Mouse (Mus musculus): ENCODE results near the gene Zfp120. TPM values are rescaled to one million over a fixed set of nuclear protein-coding genes. Genes with fewer than 3 reads are reported as not detected.
A peak's percentile ranks its signal among the peaks of the same experiment; 100 is the strongest.
"Not testable (repeated sequence)": the region's sequence is repeated elsewhere in the genome, so short reads cannot be mapped to it uniquely, and the experiment has no call there.

The Zfp120 gene
- 6.5 and 7.1 TPM in 2 replicates for polyA plus RNA-seq (2015; fragmentation: Nextera tagmentation; extraction: Ambion mirVana)

DNA sequence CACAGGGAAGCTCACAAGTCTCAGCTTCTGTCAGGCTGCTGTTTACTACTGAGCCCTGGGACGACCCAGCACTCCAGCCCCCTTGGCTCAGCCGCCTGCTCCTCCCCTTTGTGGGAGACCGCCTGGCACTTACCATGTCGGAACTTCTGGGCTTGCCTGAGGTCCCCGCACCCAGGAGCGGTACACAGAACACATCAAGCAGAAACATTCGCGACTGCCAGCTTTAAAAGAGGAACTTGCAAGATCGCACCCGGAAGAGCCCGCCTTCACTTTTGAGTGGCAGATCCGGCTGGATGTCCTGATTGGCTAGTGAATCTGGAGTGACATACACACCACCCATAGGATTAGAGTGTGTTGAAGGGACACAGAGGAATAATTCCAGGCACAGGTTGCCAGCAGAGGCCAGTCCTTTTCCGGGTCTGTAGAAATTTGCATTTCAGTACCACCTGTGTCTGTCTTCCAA lies at the start of gene Zfp120:
Gene Zfp120 (minus strand): TSS at position 274 of the 463 bp plus-strand sequence.
- Histone ChIP-seq H3K27ac (peak within 1 kb of the TSS; percentile 79), H3K4me1 (peaks cover 9% of the 10 kb centered on the region), H3K4me2 (peak within 1 kb of the TSS; percentile 64), H3K4me3 (peak within 1 kb of the TSS; percentile 76), H3K9ac (peak within 1 kb of the TSS; percentile 84), H3K36me3 (peaks cover 18% of the 10 kb centered on the region), H3K27me3 (no peaks in the 10 kb centered on the region), H3K9me3 (no peaks in the 10 kb centered on the region)
- peak; percentile 96 for ATAC-seq (ENCODE audit: insufficient number of reproducible peaks, insufficient read depth, low FRiP score, low TSS enrichment, low read depth)
- 1% methylated on average over 13 of the region's 13 CpGs for WGBS

DNA sequence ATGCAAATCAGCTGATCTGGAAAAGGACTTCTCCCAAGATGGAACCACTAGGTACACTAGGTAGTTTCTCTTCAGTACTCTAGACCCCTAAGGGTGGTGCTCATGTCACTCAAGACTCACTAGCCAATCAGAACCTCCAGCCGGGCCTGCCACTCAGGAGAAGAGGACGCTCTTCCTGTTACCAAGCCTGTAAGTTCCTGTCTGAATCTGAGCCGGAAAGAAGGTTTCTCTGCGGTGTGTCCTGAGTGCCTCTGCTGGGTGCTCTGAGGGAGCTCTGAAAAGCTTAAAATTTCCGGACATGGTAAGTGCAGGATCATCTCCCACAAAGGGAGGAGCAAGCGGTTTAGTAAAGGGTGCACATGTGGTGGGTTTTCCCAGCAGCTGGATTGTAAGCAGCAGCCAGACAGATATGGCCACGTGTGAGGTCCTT lies 45.1 kb upstream of the Zfp120 start, which contains the start of gene Gm14139:
Gene Gm14139 (plus strand): TSS at position 186 of the 430 bp plus-strand sequence.
- not testable (repeated sequence) for H3K27ac ChIP-seq; H3K9ac ChIP-seq; H3K4me3 ChIP-seq; H3K27me3 ChIP-seq; H3K4me1 ChIP-seq; H3K4me2 ChIP-seq; H3K36me3 ChIP-seq; H3K9me3 ChIP-seq; ATAC-seq (ENCODE audit: insufficient number of reproducible peaks, insufficient read depth, low FRiP score, low TSS enrichment, low read depth)
- 74% methylated on average over 7 of the region's 7 CpGs for WGBS

DNA sequence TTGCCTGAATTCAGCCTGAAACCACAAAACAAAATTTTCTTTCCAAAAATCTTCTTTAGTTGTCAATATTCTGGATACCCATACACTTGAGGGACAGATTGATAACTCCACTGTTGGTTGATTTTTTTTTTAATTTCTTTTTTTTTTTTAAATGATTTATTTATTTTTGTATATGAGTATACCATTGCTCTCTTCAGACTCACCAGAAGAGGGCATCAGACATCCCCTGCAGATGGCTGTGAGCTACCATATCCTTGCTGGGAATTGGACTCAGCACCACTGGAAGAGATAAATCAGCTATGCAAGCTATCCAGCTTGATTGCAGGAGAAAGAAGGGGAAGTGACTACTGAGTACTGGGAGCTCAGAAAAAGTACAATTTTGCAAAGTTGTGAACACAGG lies 44.5 kb upstream of the Zfp120 start:
- H3K9ac ChIP-seq; H3K9me3 ChIP-seq; H3K27ac ChIP-seq; H3K36me3 ChIP-seq; H3K4me2 ChIP-seq; ATAC-seq (ENCODE audit: insufficient number of reproducible peaks, insufficient read depth, low FRiP score, low TSS enrichment, low read depth); H3K4me1 ChIP-seq; H3K4me3 ChIP-seq; H3K27me3 ChIP-seq: not testable (repeated sequence)

DNA sequence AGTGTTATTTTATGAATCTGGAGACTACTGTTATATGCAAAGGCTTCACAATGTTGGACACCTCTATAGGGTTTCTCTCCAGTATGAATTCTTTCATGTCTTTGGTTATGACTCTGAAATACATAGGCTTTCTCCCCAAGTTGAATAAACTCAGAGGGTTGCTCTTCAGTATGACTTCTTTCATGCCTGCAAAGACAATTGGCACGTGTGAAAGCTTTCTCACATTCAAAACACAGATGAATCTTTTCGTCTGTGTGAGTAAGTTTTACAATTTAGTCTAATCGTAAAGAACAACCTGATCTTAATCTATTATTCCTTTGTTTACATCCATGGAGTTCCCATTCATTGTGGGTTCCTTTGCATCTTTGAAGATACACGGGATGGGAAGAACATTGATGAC lies 43.1 kb upstream of the Zfp120 start, which contains the start of gene Gm10770:
Gene Gm10770 (minus strand): TSS at position 101 of the 400 bp plus-strand sequence.
- H3K9ac ChIP-seq; H3K27me3 ChIP-seq; ATAC-seq (ENCODE audit: insufficient number of reproducible peaks, insufficient read depth, low FRiP score, low TSS enrichment, low read depth); H3K4me2 ChIP-seq; H3K36me3 ChIP-seq; H3K9me3 ChIP-seq; H3K4me3 ChIP-seq; H3K4me1 ChIP-seq; H3K27ac ChIP-seq: not testable (repeated sequence)
- WGBS: 79% methylated on average over 4 of the region's 4 CpGs

DNA sequence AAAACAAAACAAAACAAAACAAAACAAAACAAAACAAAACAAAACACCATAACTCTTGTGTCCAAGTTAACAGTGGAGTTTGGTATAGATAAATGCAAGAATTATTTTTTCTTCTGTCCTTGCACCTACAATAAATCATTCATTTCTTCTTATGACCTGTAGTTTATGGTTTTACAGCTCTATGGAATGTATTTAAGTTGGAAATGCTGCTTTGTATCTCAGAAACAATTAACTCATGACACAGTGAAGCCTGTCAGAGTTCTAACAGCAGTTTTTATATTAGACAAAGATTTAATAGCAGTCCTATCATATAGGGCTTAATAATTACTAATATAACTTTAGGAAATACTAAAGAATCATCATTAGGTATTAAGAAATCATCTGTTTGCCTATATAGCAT lies 37.3 kb upstream of the Zfp120 start:
- Histone ChIP-seq H3K4me3 (no peak overlapping the region), H3K9me3 (0 out of 2 replicates have a peak, but pooled peaks cover 5% of the 10 kb centered on the region), H3K27me3 (no peaks in the 10 kb centered on the region), H3K27ac (no peak overlapping the region), H3K36me3 (no peaks in the 10 kb centered on the region), H3K4me2 (no peak overlapping the region), H3K9ac (no peak overlapping the region), H3K4me1 (no peaks in the 10 kb centered on the region)
- ATAC-seq (ENCODE audit: insufficient number of reproducible peaks, insufficient read depth, low FRiP score, low TSS enrichment, low read depth): no peak

DNA sequence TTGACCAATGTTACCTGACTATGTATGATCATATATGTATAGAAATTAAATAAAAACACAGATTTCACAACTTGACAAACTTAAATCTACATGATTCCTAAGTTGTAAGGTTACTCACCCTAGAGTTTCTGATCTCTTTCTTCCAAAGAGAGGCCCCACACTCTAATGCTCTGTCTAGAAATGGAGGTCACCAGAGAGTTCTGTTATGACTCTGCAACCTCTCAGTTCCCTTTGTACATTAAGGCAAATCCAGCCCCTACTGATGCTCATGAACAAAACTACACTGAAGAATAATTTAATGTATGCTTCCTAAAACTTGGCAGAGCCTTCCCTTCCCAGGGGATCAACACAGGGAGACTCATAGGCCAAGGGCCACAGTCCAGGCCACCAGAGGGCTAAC lies 30.2 kb upstream of the Zfp120 start:
- H3K27me3 ChIP-seq: no peaks in the 10 kb centered on the region
- H3K4me1 ChIP-seq: no peaks in the 10 kb centered on the region
- H3K4me3 ChIP-seq: no peak overlapping the region
- no peaks in the 10 kb centered on the region; the same call in 1 of the 2 replicates for H3K9me3 ChIP-seq
- no peaks in the 10 kb centered on the region for H3K36me3 ChIP-seq
- H3K9ac ChIP-seq: no peak overlapping the region
- H3K4me2 ChIP-seq: no peak overlapping the region
- ATAC-seq (ENCODE audit: insufficient number of reproducible peaks, insufficient read depth, low FRiP score, low TSS enrichment, low read depth): no peak
- H3K27ac ChIP-seq: no peak overlapping the region

DNA sequence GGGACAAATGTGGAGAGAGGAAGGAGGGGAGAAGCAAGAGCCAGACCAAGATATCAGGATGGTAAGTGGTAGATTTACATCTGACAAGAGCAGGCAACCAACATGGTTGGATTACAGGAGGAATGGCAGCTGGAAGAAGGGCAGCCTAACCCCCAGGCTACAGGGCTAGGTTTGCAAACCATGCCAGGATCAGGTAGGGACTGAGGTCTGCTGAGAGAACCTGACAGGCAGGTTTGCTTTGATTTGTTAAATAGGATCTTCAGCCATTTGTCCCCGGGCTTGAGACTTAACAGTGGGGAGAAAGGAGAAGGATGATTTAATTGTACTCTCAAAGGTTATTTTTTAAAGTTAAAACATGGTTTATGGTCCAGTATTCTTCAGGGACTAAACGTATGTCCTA lies 3.7 kb downstream of the Zfp120 start:
- H3K27ac ChIP-seq: no peak overlapping the region
- H3K4me1 ChIP-seq: peaks cover 9% of the 10 kb centered on the region
- no peaks in the 10 kb centered on the region for H3K27me3 ChIP-seq
- no peak overlapping the region for H3K9ac ChIP-seq
- no peak overlapping the region for H3K4me3 ChIP-seq
- ATAC-seq (ENCODE audit: insufficient number of reproducible peaks, insufficient read depth, low FRiP score, low TSS enrichment, low read depth): no peak
- WGBS: 79% methylated on average over 2 of the region's 2 CpGs
- H3K9me3 ChIP-seq: peaks cover 23% of the 10 kb centered on the region
- H3K4me2 ChIP-seq: no peak overlapping the region
- H3K36me3 ChIP-seq: peaks cover 43% of the 10 kb centered on the region

DNA sequence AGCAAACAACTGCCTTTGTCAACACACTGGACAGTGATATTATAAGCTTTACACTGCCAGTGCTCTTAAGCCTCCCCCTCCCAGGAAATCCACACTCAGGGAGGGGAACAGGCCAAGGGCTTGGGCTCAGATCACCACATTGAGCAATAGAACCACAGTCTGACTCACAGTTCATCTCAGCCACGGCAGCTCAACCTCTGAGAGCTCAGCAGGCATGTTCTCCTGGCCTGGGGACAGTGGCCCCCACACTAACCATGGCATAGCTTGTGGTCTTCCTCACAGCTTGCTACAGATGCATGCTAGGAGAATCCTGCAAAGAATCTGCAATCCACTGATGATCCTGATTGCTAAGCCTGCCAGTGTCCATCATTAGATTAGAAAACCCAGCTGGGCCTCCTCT lies 4.5 kb downstream of the Zfp120 start:
- H3K4me3 ChIP-seq; H3K4me2 ChIP-seq; H3K27ac ChIP-seq; H3K27me3 ChIP-seq; ATAC-seq (ENCODE audit: insufficient number of reproducible peaks, insufficient read depth, low FRiP score, low TSS enrichment, low read depth); H3K4me1 ChIP-seq; H3K9ac ChIP-seq: not testable (repeated sequence)
- WGBS: 78% methylated on average over 1 of the region's 1 CpGs
- Histone ChIP-seq H3K36me3 (peaks cover 47% of the 10 kb centered on the region), H3K9me3 (peaks cover 24% of the 10 kb centered on the region)

DNA sequence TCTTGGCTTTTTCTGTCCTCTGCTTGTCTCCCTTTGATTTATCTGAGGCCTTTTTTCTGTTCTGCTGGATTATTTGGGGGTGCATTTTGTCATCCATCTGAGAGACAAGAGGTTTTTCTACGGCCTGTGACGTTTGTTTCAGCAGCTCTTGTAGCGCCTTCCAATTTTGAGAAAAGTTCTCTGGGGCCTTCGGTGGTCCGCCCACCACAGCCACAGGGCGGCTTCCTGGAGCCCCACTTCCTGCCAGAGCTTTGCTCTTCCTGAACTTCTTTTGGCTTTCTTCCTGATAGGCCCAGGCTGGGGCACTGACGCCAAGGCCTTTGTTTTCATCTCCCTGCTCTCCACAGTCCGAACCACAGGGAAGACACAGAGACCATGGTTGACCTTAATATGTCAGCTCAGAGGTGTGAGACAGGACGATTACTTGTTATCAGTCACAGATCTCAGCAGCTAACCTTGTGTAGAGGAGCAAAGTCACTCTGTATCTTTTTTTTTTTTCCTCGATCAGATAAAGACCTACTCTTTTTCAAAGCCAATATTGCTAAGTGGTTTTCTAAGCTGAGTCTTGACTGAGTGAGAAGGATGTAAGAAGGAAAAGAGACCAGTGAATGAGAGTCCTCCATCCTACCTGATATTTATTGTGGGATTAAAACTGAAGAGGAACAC lies 25.1 kb downstream of the Zfp120 start:
- Histone ChIP-seq H3K27ac (no peak overlapping the region), H3K9me3 (peaks cover 11% of the 10 kb centered on the region), H3K4me1 (no peaks in the 10 kb centered on the region), H3K9ac (no peak overlapping the region), H3K27me3 (no peaks in the 10 kb centered on the region), H3K36me3 (peaks cover 31% of the 10 kb centered on the region), H3K4me2 (no peak overlapping the region), H3K4me3 (no peak overlapping the region)
- no peak for ATAC-seq (ENCODE audit: insufficient number of reproducible peaks, insufficient read depth, low FRiP score, low TSS enrichment, low read depth)
- 89% methylated on average over 10 of the region's 10 CpGs for WGBS

DNA sequence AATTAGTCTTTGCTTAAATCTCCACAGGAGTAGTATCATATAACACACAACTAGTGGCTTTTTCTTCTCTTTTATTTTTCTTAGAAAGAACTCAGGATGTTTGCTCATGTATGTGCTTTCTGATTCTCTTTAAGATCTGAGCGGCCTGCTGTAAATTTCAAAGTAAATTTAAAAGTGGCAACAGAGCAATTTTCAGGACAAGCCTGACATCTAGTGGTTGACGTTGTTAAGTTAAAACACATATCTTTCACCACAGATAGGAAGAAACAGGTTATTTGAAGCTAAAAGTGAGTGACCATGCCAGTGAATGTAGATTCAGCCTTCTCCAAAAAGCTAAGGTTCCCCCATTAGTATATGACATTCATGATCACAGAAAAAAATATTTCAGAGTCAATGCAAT lies 36.9 kb downstream of the Zfp120 start:
- H3K27ac ChIP-seq; ATAC-seq (ENCODE audit: insufficient number of reproducible peaks, insufficient read depth, low FRiP score, low TSS enrichment, low read depth): not testable (repeated sequence)

More for the DNA sequence above, 36.9 kb downstream of the Zfp120 start:
- H3K9ac ChIP-seq, H3K27me3 ChIP-seq, H3K36me3 ChIP-seq, H3K9me3 ChIP-seq, H3K4me2 ChIP-seq, H3K4me3 ChIP-seq, H3K4me1 ChIP-seq: not testable (repeated sequence)
- WGBS: 20% methylated on average over 2 of the region's 2 CpGs

Data from embryonic facial prominence, embryonic 13.5 days (tissue).